Mouse (Mus musculus): ENCODE results near the gene Chchd1.
"Not testable (repeated sequence)": the region's sequence is repeated elsewhere in the genome, so short reads cannot be mapped to it uniquely, and the experiment has no call there.

Chchd1 gene

GRCm38 (mm10) chr14:20682498-20682897 lies 20.3 kb upstream of the Chchd1 start:
- ATAC-seq (ENCODE audit: insufficient number of reproducible peaks, low FRiP score, low TSS enrichment), result no peak

- ATAC-seq (ENCODE audit: insufficient number of reproducible peaks, low FRiP score, low TSS enrichment), result no peak
These were observed 16.2 kb upstream of the Chchd1 start for GRCm38 (mm10) chr14:20686576-20686975.

GRCm38 (mm10) chr14:20689009-20689408 lies 13.8 kb upstream of the Chchd1 start:
- no peak for ATAC-seq (ENCODE audit: insufficient number of reproducible peaks, low FRiP score, low TSS enrichment)

- no peak for ATAC-seq (ENCODE audit: insufficient number of reproducible peaks, low FRiP score, low TSS enrichment)
These were observed 11.0 kb upstream of the Chchd1 start for GRCm38 (mm10) chr14:20691772-20692171.

- no peak for ATAC-seq (ENCODE audit: insufficient number of reproducible peaks, low FRiP score, low TSS enrichment)
These were observed 9.2 kb upstream of the Chchd1 start for GRCm38 (mm10) chr14:20693589-20694101.

- ATAC-seq (ENCODE audit: insufficient number of reproducible peaks, low FRiP score, low TSS enrichment), result peak; percentile 6; the same call in 1 of the 2 replicates
These were observed 8.5 kb upstream of the Chchd1 start for GRCm38 (mm10) chr14:20694185-20694883.

- ATAC-seq (ENCODE audit: insufficient number of reproducible peaks, low FRiP score, low TSS enrichment), result peak; percentile 81
These were observed 7.7 kb upstream of the Chchd1 start, which contains the start of gene Fut11 for GRCm38 (mm10) chr14:20694884-20695760. Gene Fut11, plus strand, starts transcription at chr14:20694968.

- no peak for ATAC-seq (ENCODE audit: insufficient number of reproducible peaks, low FRiP score, low TSS enrichment)
These were observed 6.9 kb upstream of the Chchd1 start for GRCm38 (mm10) chr14:20695761-20696520.

- no peak for ATAC-seq (ENCODE audit: insufficient number of reproducible peaks, low FRiP score, low TSS enrichment)
These were observed 5.8 kb upstream of the Chchd1 start for GRCm38 (mm10) chr14:20696986-20697385.

- ATAC-seq (ENCODE audit: insufficient number of reproducible peaks, low FRiP score, low TSS enrichment), result no peak
These were observed 4.3 kb upstream of the Chchd1 start for GRCm38 (mm10) chr14:20698515-20698914.

- no peak for ATAC-seq (ENCODE audit: insufficient number of reproducible peaks, low FRiP score, low TSS enrichment)
These were observed 2.4 kb upstream of the Chchd1 start for GRCm38 (mm10) chr14:20700362-20700761.

- no peak for ATAC-seq (ENCODE audit: insufficient number of reproducible peaks, low FRiP score, low TSS enrichment)
These were observed 1.3 kb upstream of the Chchd1 start for GRCm38 (mm10) chr14:20701554-20701953.

GRCm38 (mm10) chr14:20702096-20702740 lies 588 bp upstream of the Chchd1 start:
- ATAC-seq (ENCODE audit: insufficient number of reproducible peaks, low FRiP score, low TSS enrichment), result no peak

GRCm38 (mm10) chr14:20703461-20703860 lies 655 bp downstream of the Chchd1 start:
- ATAC-seq (ENCODE audit: insufficient number of reproducible peaks, low FRiP score, low TSS enrichment), result not testable (repeated sequence)

- ATAC-seq (ENCODE audit: insufficient number of reproducible peaks, low FRiP score, low TSS enrichment), result peak; percentile 95
These were observed 4.7 kb downstream of the Chchd1 start, which contains the start of gene Zswim8 for GRCm38 (mm10) chr14:20707201-20708190. Gene Zswim8, plus strand, starts transcription at chr14:20707552.

GRCm38 (mm10) chr14:20708239-20708638 lies 5.4 kb downstream of the Chchd1 start:
- no peak for ATAC-seq (ENCODE audit: insufficient number of reproducible peaks, low FRiP score, low TSS enrichment)

- no peak for ATAC-seq (ENCODE audit: insufficient number of reproducible peaks, low FRiP score, low TSS enrichment)
These were observed 11.0 kb downstream of the Chchd1 start for GRCm38 (mm10) chr14:20713832-20714231.

- ATAC-seq (ENCODE audit: insufficient number of reproducible peaks, low FRiP score, low TSS enrichment), result no peak
These were observed 15.6 kb downstream of the Chchd1 start for GRCm38 (mm10) chr14:20718443-20718842.

- ATAC-seq (ENCODE audit: insufficient number of reproducible peaks, low FRiP score, low TSS enrichment), result no peak
These were observed 17.0 kb downstream of the Chchd1 start for GRCm38 (mm10) chr14:20719767-20720166.
